Mouse (Mus musculus): ENCODE data around the gene Olfr171.
"Not testable (repeated sequence)": the region's sequence is repeated elsewhere in the genome, so short reads cannot be mapped to it uniquely, and the experiment has no call there.

The Olfr171 gene

GRCm38 (mm10) chr16:19629816-19630215 lies at the start of gene Olfr171:
Gene Olfr171 (minus strand): TSS chr16:19629916.
- DNase-seq (ENCODE audit: low spot score in 2 of 2) = no peak

- no peak for DNase-seq (ENCODE audit: low spot score in 2 of 2)
Observed at GRCm38 (mm10) chr16:19670768-19671357, 41.1 kb upstream of the Olfr171 start.

GRCm38 (mm10) chr16:19666312-19666711 lies 36.6 kb upstream of the Olfr171 start:
- no peak for DNase-seq (ENCODE audit: low spot score in 2 of 2)

GRCm38 (mm10) chr16:19611782-19612181 lies 17.9 kb downstream of the Olfr171 start, which contains the start of gene Olfr170:
Gene Olfr170 (minus strand): TSS chr16:19611882.
- not testable (repeated sequence) for DNase-seq (ENCODE audit: low spot score in 2 of 2)

- DNase-seq (ENCODE audit: low spot score in 2 of 2) = no peak
Observed at GRCm38 (mm10) chr16:19603166-19603565, 26.6 kb downstream of the Olfr171 start.
